Mouse (Mus musculus) testis, adult 2 months (tissue): ENCODE measurements around the gene Lmna.

ENCODE experiments used
- CTCF ChIP-seq: fragments of 200-500 bp; IDR thresholded peaks from 2 replicates; pipeline ENCODE4 v1.5.1; 2012; ENCODE audit warnings: low read depth, mild to moderate bottlenecking, inconsistent platforms, low read length, moderate library complexity; ENCODE audit not compliant: control insufficient read depth, insufficient read depth, insufficient replicate concordance
- POLR2A ChIP-seq: fragments of 200-500 bp; IDR thresholded peaks from 2 replicates; pipeline ENCODE4 v1.6.1; 2012; ENCODE audit warnings: low read depth, mild to moderate bottlenecking, inconsistent platforms, low read length, moderate library complexity; ENCODE audit not compliant: control insufficient read depth

GRCm38 (mm10) chr3:88525021-88525420 is 15.3 kb upstream of the Lmna start:
- TF ChIP-seq POLR2A (no peak), CTCF (no peak)
